Mouse (Mus musculus) limb, embryonic 12.5 days (tissue): ENCODE results near the gene Pou2f2. TPM values are rescaled to one million over a fixed set of nuclear protein-coding genes. Genes with fewer than 3 reads are reported as not detected.

Experiments
- ATAC-seq: fragments of 200-750 bp; cut with Nextera tagmentation; 2 replicates; pipeline ENCODE4 v1.8.0; 2017; ENCODE audit warnings: low read depth, moderate TSS enrichment; ENCODE audit not compliant: insufficient number of reproducible peaks, insufficient read depth, low FRiP score, low TSS enrichment
- H3K27ac ChIP-seq: fragments of 300-500 bp; sonication (generic); 2 replicates; pipeline ENCODE4 v1.5.1; 2016; ENCODE audit warnings: mild to moderate bottlenecking, moderate library complexity
- H3K27me3 ChIP-seq: fragments of 300-500 bp; sonication (generic); 2 replicates; pipeline ENCODE4 v1.6.1; 2016; ENCODE audit warnings: mild to moderate bottlenecking, moderate library complexity
- H3K36me3 ChIP-seq: fragments of 300-500 bp; sonication (generic); 2 replicates; pipeline ENCODE4 v1.6.1; 2016; ENCODE audit warnings: mild to moderate bottlenecking, moderate library complexity
- H3K4me1 ChIP-seq: fragments of 300-500 bp; sonication (generic); replicated peaks from 2 replicates; pipeline ENCODE4 v1.6.1; 2016
- H3K4me2 ChIP-seq: fragments of 300-500 bp; sonication (generic); 2 replicates; pipeline ENCODE4 v1.6.1; 2016; ENCODE audit warnings: mild to moderate bottlenecking, moderate library complexity
- H3K4me3 ChIP-seq: fragments of 300-500 bp; sonication (generic); replicated peaks from 2 replicates; pipeline ENCODE4 v1.5.1; 2016; ENCODE audit warnings: mild to moderate bottlenecking
- H3K9ac ChIP-seq: fragments of 300-500 bp; sonication (generic); replicated peaks from 2 replicates; pipeline ENCODE4 v1.6.1; 2016; ENCODE audit warnings: mild to moderate bottlenecking, moderate library complexity
- H3K9me3 ChIP-seq: fragments of 300-500 bp; sonication (generic); 2 replicates; pipeline ENCODE4 v1.6.1; 2016; ENCODE audit warnings: mild to moderate bottlenecking, moderate library complexity
- WGBS: fragments of 180-500 bp; shearing (Covaris S2); methylation state at CpG from one replicate; pipeline ENCODE4 v1.1.7; 2016; 5-methylcytosine and 5-hydroxymethylcytosine counted together
- polyA plus RNA-seq: library from polyadenylated mRNA; unstranded; fragments of >200 nt; fragmentation: Nextera tagmentation; extraction: Ambion mirVana; gene quantifications from 2 replicates; pipeline ENCODE4 v1.2.1, GENCODE M21; 2016

Gene Pou2f2
- polyA plus RNA-seq, 1 experiment from 2014 or later, result 2.9 TPM

GRCm38 (mm10) chr7:25190806-25191205, 11.3 kb upstream of the Pou2f2 start:
- no peak overlapping the region for H3K27ac ChIP-seq
- peaks cover 8% of the 10 kb centered on the region; the same call in 1 of the 2 replicates for H3K27me3 ChIP-seq
- H3K9ac ChIP-seq, result no peak overlapping the region
- no peaks in the 10 kb centered on the region for H3K9me3 ChIP-seq
- H3K4me2 ChIP-seq, result no peak overlapping the region
- no peaks in the 10 kb centered on the region for H3K36me3 ChIP-seq
- H3K4me1 ChIP-seq, result 0 out of 2 replicates have a peak, but pooled peaks cover 2% of the 10 kb centered on the region
- 85% methylated on average over 11 of the region's 11 CpGs for WGBS
- ATAC-seq, result no peak
- H3K4me3 ChIP-seq, result no peak overlapping the region

- H3K27ac ChIP-seq, result no peak overlapping the region
- ATAC-seq, result peak; percentile 68; the same call in 1 of the 2 replicates
- no peak overlapping the region for H3K4me2 ChIP-seq
- peaks cover 33% of the 10 kb centered on the region for H3K27me3 ChIP-seq
- H3K9ac ChIP-seq, result no peak overlapping the region
- H3K36me3 ChIP-seq, result no peaks in the 10 kb centered on the region
- no peaks in the 10 kb centered on the region for H3K9me3 ChIP-seq
- 0 out of 2 replicates have a peak, but pooled peaks cover 2% of the 10 kb centered on the region for H3K4me1 ChIP-seq
- 23% methylated on average over 21 of the region's 21 CpGs for WGBS
- H3K4me3 ChIP-seq, result no peak overlapping the region
Measured at GRCm38 (mm10) chr7:25187662-25188650, 8.4 kb upstream of the Pou2f2 start.

GRCm38 (mm10) chr7:25184091-25184490, 4.6 kb upstream of the Pou2f2 start:
- Histone ChIP-seq H3K4me3 (no peak overlapping the region), H3K4me2 (no peak overlapping the region), H3K27ac (no peak overlapping the region), H3K36me3 (no peaks in the 10 kb centered on the region), H3K9ac (no peak overlapping the region), H3K4me1 (peaks cover 18% of the 10 kb centered on the region), H3K9me3 (no peaks in the 10 kb centered on the region), H3K27me3 (peaks cover 69% of the 10 kb centered on the region)
- ATAC-seq, result no peak
- WGBS, result 73% methylated on average over 6 of the region's 6 CpGs

GRCm38 (mm10) chr7:25181814-25182213, 2.3 kb upstream of the Pou2f2 start:
- H3K9ac ChIP-seq, result no peak overlapping the region
- no peaks in the 10 kb centered on the region for H3K9me3 ChIP-seq
- peak overlapping the region; percentile 19; the same call in 1 of the 2 replicates for H3K4me3 ChIP-seq
- no peak overlapping the region for H3K27ac ChIP-seq
- 5% methylated on average over 21 of the region's 21 CpGs for WGBS
- ATAC-seq, result no peak
- H3K27me3 ChIP-seq, result peaks cover 92% of the 10 kb centered on the region
- peak overlapping the region; percentile 33 for H3K4me2 ChIP-seq
- no peaks in the 10 kb centered on the region for H3K36me3 ChIP-seq
- H3K4me1 ChIP-seq, result peaks cover 25% of the 10 kb centered on the region

- no peak for ATAC-seq
- WGBS, result 1% methylated on average over 15 of the region's 15 CpGs
Measured at GRCm38 (mm10) chr7:25181331-25181790, 1.8 kb upstream of the Pou2f2 start.

GRCm38 (mm10) chr7:25180512-25180911, 986 bp upstream of the Pou2f2 start:
- WGBS, result 6% methylated on average over 6 of the region's 6 CpGs
- no peak overlapping the region for H3K27ac ChIP-seq
- peaks cover 25% of the 10 kb centered on the region for H3K4me1 ChIP-seq
- ATAC-seq, result no peak
- no peak overlapping the region for H3K9ac ChIP-seq
- H3K4me3 ChIP-seq, result no peak overlapping the region
- H3K27me3 ChIP-seq, result peaks cover 96% of the 10 kb centered on the region
- no peaks in the 10 kb centered on the region for H3K36me3 ChIP-seq
- no peaks in the 10 kb centered on the region for H3K9me3 ChIP-seq
- peak overlapping the region; percentile 76; the same call in 1 of the 2 replicates for H3K4me2 ChIP-seq

More at GRCm38 (mm10) chr7:25181331-25181790, 1.8 kb upstream of the Pou2f2 start:
- H3K4me3 ChIP-seq, result peak overlapping the region; percentile 19; the same call in 1 of the 2 replicates
- no peak overlapping the region for H3K9ac ChIP-seq
- peaks cover 92% of the 10 kb centered on the region for H3K27me3 ChIP-seq
- H3K4me2 ChIP-seq, result peak overlapping the region; percentile 33
- peaks cover 25% of the 10 kb centered on the region for H3K4me1 ChIP-seq
- no peaks in the 10 kb centered on the region for H3K9me3 ChIP-seq
- H3K36me3 ChIP-seq, result no peaks in the 10 kb centered on the region
- H3K27ac ChIP-seq, result no peak overlapping the region

GRCm38 (mm10) chr7:25178787-25179605, 530 bp downstream of the Pou2f2 start:
- peak; percentile 49 for ATAC-seq
- Histone ChIP-seq H3K9ac (peak overlapping the region; percentile 50; the same call in 1 of the 2 replicates), H3K4me1 (peaks cover 27% of the 10 kb centered on the region), H3K4me2 (peak overlapping the region; percentile 76), H3K27me3 (peaks cover 94% of the 10 kb centered on the region), H3K36me3 (no peaks in the 10 kb centered on the region), H3K9me3 (no peaks in the 10 kb centered on the region), H3K27ac (no peak overlapping the region), H3K4me3 (peak overlapping the region; percentile 57)
- 1% methylated on average over 53 of the region's 56 CpGs for WGBS

- peaks cover 92% of the 10 kb centered on the region for H3K27me3 ChIP-seq
- WGBS, result 2% methylated on average over 17 of the region's 17 CpGs
- H3K27ac ChIP-seq, result no peak overlapping the region
- H3K9me3 ChIP-seq, result no peaks in the 10 kb centered on the region
- H3K4me1 ChIP-seq, result peaks cover 27% of the 10 kb centered on the region
- H3K36me3 ChIP-seq, result no peaks in the 10 kb centered on the region
- ATAC-seq, result no peak
- H3K9ac ChIP-seq, result 0 out of 2 replicates have a peak overlapping the region, but pooled peaks have one; percentile 50
- H3K4me2 ChIP-seq, result peak overlapping the region; percentile 76
- peak overlapping the region; percentile 57 for H3K4me3 ChIP-seq
Measured at GRCm38 (mm10) chr7:25178317-25178716, 1.2 kb downstream of the Pou2f2 start.

GRCm38 (mm10) chr7:25174343-25174742, 5.2 kb downstream of the Pou2f2 start:
- H3K4me1 ChIP-seq, result peaks cover 16% of the 10 kb centered on the region
- no peaks in the 10 kb centered on the region for H3K9me3 ChIP-seq
- 57% methylated on average over 11 of the region's 11 CpGs for WGBS
- no peak overlapping the region for H3K27ac ChIP-seq
- H3K36me3 ChIP-seq, result no peaks in the 10 kb centered on the region
- ATAC-seq, result no peak
- 0 out of 2 replicates have a peak overlapping the region, but pooled peaks have one; percentile 18 for H3K9ac ChIP-seq
- peaks cover 71% of the 10 kb centered on the region for H3K27me3 ChIP-seq
- H3K4me3 ChIP-seq, result no peak overlapping the region
- no peak overlapping the region for H3K4me2 ChIP-seq

GRCm38 (mm10) chr7:25172669-25173068, 6.9 kb downstream of the Pou2f2 start:
- no peak overlapping the region for H3K9ac ChIP-seq
- no peak overlapping the region for H3K4me3 ChIP-seq

More at GRCm38 (mm10) chr7:25172669-25173068, 6.9 kb downstream of the Pou2f2 start:
- Histone ChIP-seq H3K4me2 (no peak overlapping the region), H3K36me3 (no peaks in the 10 kb centered on the region), H3K9me3 (no peaks in the 10 kb centered on the region), H3K27me3 (peaks cover 55% of the 10 kb centered on the region), H3K4me1 (peaks cover 7% of the 10 kb centered on the region), H3K27ac (no peak overlapping the region)
- WGBS, result 27% methylated on average over 5 of the region's 5 CpGs
- ATAC-seq, result no peak
